Mouse (Mus musculus) hindbrain, postnatal 0 days (tissue): ENCODE data around the gene Smco4. TPM values are rescaled to one million over a fixed set of nuclear protein-coding genes. Genes with fewer than 3 reads are reported as not detected.

Experiments
- ATAC-seq: fragments of 200-750 bp; cut with Nextera tagmentation; 2 replicates; pipeline ENCODE4 v1.8.0; 2017; ENCODE audit warnings: mild to moderate bottlenecking, moderate TSS enrichment, moderate library complexity
- DNase-seq: peaks from one replicate; pipeline ENCODE4 v3.0.0-alpha.2; 2015; ENCODE audit warnings: low spot score
- H3K27ac ChIP-seq: fragments of 300-500 bp; sonication (generic); 2 replicates; pipeline ENCODE4 v1.5.1; 2014; ENCODE audit warnings: mild to moderate bottlenecking
- H3K27me3 ChIP-seq: fragments of 300-500 bp; sonication (generic); 2 replicates; pipeline ENCODE4 v1.6.1; 2014; ENCODE audit warnings: low read length, mixed read lengths; ENCODE audit not compliant: insufficient read depth
- H3K36me3 ChIP-seq: fragments of 300-500 bp; sonication (generic); 2 replicates; pipeline ENCODE4 v1.6.1; 2014; ENCODE audit warnings: low read length, mixed read lengths; ENCODE audit not compliant: insufficient read depth
- H3K4me1 ChIP-seq: fragments of 300-500 bp; sonication (generic); 2 replicates; pipeline ENCODE4 v1.6.1; 2014; ENCODE audit warnings: antibody characterized with exemption, low read length, mixed read lengths; ENCODE audit not compliant: insufficient read depth
- H3K4me2 ChIP-seq: fragments of 300-500 bp; sonication (generic); 2 replicates; pipeline ENCODE4 v1.6.1; 2014; ENCODE audit warnings: low read depth, mild to moderate bottlenecking, low read length, moderate library complexity, mixed read lengths
- H3K4me3 ChIP-seq: fragments of 300-500 bp; sonication (generic); 2 replicates; pipeline ENCODE4 v1.5.1; 2014; ENCODE audit warnings: low read length
- H3K9ac ChIP-seq: fragments of 300-500 bp; sonication (generic); replicated peaks from 2 replicates; pipeline ENCODE4 v1.6.1; 2014; ENCODE audit warnings: mild to moderate bottlenecking, low read length, moderate library complexity, mixed read lengths
- H3K9me3 ChIP-seq: fragments of 300-500 bp; sonication (generic); 2 replicates; pipeline ENCODE4 v1.6.1; 2016; ENCODE audit warnings: low read length, mixed read lengths
- CTCF ChIP-seq: IDR thresholded peaks from 2 replicates; pipeline ENCODE4 v1.5.1; 2016; ENCODE audit warnings: antibody characterized with exemption, control low read depth, low read depth
- WGBS: fragments of 180-500 bp; shearing (Covaris S2); extraction: QIAGEN DNeasy Blood & Tissue Kit; methylation state at CpG from one replicate; pipeline ENCODE4 v1.1.7; 2014; 5-methylcytosine and 5-hydroxymethylcytosine counted together
- polyA plus RNA-seq: library from polyadenylated mRNA; unstranded; fragments of >200 nt; fragmentation: Nextera tagmentation; extraction: Ambion mirVana; gene quantifications from 2 replicates; pipeline ENCODE4 v1.2.1, GENCODE M21; 2015
- total RNA-seq: library from RNA; depleted of rRNA; stranded (reverse); fragments of >200 nt; gene quantifications from 2 replicates; pipeline ENCODE4 v1.2.3, GENCODE M21; 2014

The Smco4 gene
- total and polyA plus RNA-seq, 2 experiments from 2014 or later: 0.60 to 6.1 TPM

- Histone ChIP-seq H3K36me3 (no peaks in the 10 kb centered on the region), H3K27me3 (no peaks in the 10 kb centered on the region), H3K4me1 (peaks cover 9% of the 10 kb centered on the region; the same call in 1 of the 2 replicates), H3K4me2 (no peak overlapping the region), H3K4me3 (no peak overlapping the region), H3K27ac (no peak overlapping the region), H3K9ac (no peak overlapping the region), H3K9me3 (no peaks in the 10 kb centered on the region)
- DNase-seq (no peak), ATAC-seq (no peak)
- 78% methylated on average over 2 of the region's 2 CpGs for WGBS
- no peak for TF ChIP-seq CTCF
Measured at GRCm38 (mm10) chr9:15516007-15516406, 22.8 kb downstream of the Smco4 start.

GRCm38 (mm10) chr9:15517979-15518378 is 24.7 kb downstream of the Smco4 start:
- Histone ChIP-seq H3K36me3 (no peaks in the 10 kb centered on the region), H3K4me3 (no peak overlapping the region), H3K9me3 (no peaks in the 10 kb centered on the region), H3K27ac (no peak overlapping the region), H3K27me3 (no peaks in the 10 kb centered on the region), H3K4me1 (0 out of 2 replicates have a peak, but pooled peaks cover 2% of the 10 kb centered on the region), H3K4me2 (no peak overlapping the region), H3K9ac (no peak overlapping the region)
- whole genome bisulfite sequencing: 89% methylated on average over 4 of the region's 4 CpGs
- DNase-seq (no peak), ATAC-seq (no peak)
- TF ChIP-seq CTCF: no peak

- Histone ChIP-seq H3K36me3 (no peaks in the 10 kb centered on the region), H3K27ac (no peak overlapping the region), H3K4me3 (no peak overlapping the region), H3K27me3 (no peaks in the 10 kb centered on the region), H3K9ac (no peak overlapping the region), H3K4me1 (0 out of 2 replicates have a peak, but pooled peaks cover 11% of the 10 kb centered on the region), H3K9me3 (no peaks in the 10 kb centered on the region), H3K4me2 (no peak overlapping the region)
- DNase-seq (peak; percentile 25), ATAC-seq (peak; percentile 31; the same call in 1 of the 2 replicates)
- TF ChIP-seq CTCF: no peak
- 84% methylated on average over 10 of the region's 10 CpGs for WGBS
Measured at GRCm38 (mm10) chr9:15522348-15522747, 29.1 kb downstream of the Smco4 start.

GRCm38 (mm10) chr9:15522887-15523286 is 29.7 kb downstream of the Smco4 start:
- H3K27me3 ChIP-seq: no peaks in the 10 kb centered on the region
- TF ChIP-seq CTCF: no peak
- H3K27ac ChIP-seq: no peak overlapping the region
- WGBS: 65% methylated on average over 5 of the region's 5 CpGs
- H3K36me3 ChIP-seq: no peaks in the 10 kb centered on the region
- H3K9me3 ChIP-seq: no peaks in the 10 kb centered on the region
- no peak overlapping the region for H3K4me3 ChIP-seq
- no peak overlapping the region for H3K4me2 ChIP-seq
- no peak for ATAC-seq
- no peak for DNase-seq
- H3K9ac ChIP-seq: no peak overlapping the region
- 0 out of 2 replicates have a peak, but pooled peaks cover 11% of the 10 kb centered on the region for H3K4me1 ChIP-seq

GRCm38 (mm10) chr9:15523646-15524045 is 30.4 kb downstream of the Smco4 start:
- no peak for TF ChIP-seq CTCF
- Histone ChIP-seq H3K4me3 (no peak overlapping the region), H3K4me2 (no peak overlapping the region), H3K9me3 (no peaks in the 10 kb centered on the region), H3K4me1 (0 out of 2 replicates have a peak, but pooled peaks cover 11% of the 10 kb centered on the region), H3K27ac (no peak overlapping the region), H3K9ac (no peak overlapping the region), H3K27me3 (no peaks in the 10 kb centered on the region), H3K36me3 (no peaks in the 10 kb centered on the region)
- ATAC-seq (no peak), DNase-seq (no peak)
- WGBS: 77% methylated on average over 6 of the region's 6 CpGs

- Histone ChIP-seq H3K36me3 (no peaks in the 10 kb centered on the region), H3K4me2 (no peak overlapping the region), H3K9me3 (no peaks in the 10 kb centered on the region), H3K4me3 (no peak overlapping the region), H3K27ac (no peak overlapping the region), H3K9ac (no peak overlapping the region), H3K4me1 (0 out of 2 replicates have a peak, but pooled peaks cover 11% of the 10 kb centered on the region), H3K27me3 (no peaks in the 10 kb centered on the region)
- DNase-seq (no peak), ATAC-seq (no peak)
- 59% methylated on average over 8 of the region's 8 CpGs for WGBS
- TF ChIP-seq CTCF: no peak
Measured at GRCm38 (mm10) chr9:15525246-15525645, 32.0 kb downstream of the Smco4 start.

- no peak overlapping the region for H3K27ac ChIP-seq
- no peak for ATAC-seq
Measured at GRCm38 (mm10) chr9:15526539-15526938, 33.3 kb downstream of the Smco4 start.

More at GRCm38 (mm10) chr9:15526539-15526938, 33.3 kb downstream of the Smco4 start:
- no peaks in the 10 kb centered on the region for H3K27me3 ChIP-seq
- DNase-seq: no peak
- H3K9ac ChIP-seq: no peak overlapping the region
- H3K9me3 ChIP-seq: no peaks in the 10 kb centered on the region
- no peak overlapping the region for H3K4me3 ChIP-seq
- H3K36me3 ChIP-seq: no peaks in the 10 kb centered on the region
- H3K4me2 ChIP-seq: no peak overlapping the region
- H3K4me1 ChIP-seq: 0 out of 2 replicates have a peak, but pooled peaks cover 11% of the 10 kb centered on the region
- TF ChIP-seq CTCF: no peak
- WGBS: 65% methylated on average over 7 of the region's 7 CpGs
